Mouse (Mus musculus): ENCODE measurements around the gene Tmem56.

DNA sequence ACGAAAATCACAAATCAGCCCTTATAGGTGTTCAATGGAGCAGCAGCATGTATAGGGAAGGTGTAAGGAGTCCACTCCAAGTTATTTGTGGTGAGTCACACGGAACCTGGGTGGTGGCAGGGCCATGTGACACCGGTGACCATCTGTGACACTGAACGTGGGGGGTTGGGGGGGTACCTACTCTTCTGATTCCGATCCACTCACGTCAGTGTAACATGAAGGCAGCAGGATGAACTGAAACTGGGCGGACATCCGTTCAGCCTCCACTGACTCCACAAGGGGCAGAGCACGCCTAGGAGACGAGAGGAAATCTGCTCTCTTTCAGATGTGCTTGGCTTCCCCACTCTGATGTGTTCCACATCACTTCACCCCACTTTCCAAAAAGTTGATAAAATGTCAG is 123.3 kb downstream of the Tmem56 start:
- TF ChIP-seq CTCF (IDR thresholded peaks at IDR 0.05; ENCODE audit: low read depth, low read length) (no peak), POLR2A (IDR thresholded peaks at IDR 0.05; ENCODE audit: extremely low read depth, insufficient read depth, low read length) (no peak)
